Mouse (Mus musculus): ENCODE data around the gene Hs6st2. TPM values are rescaled to one million over a fixed set of nuclear protein-coding genes. Genes with fewer than 3 reads are reported as not detected.

Gene Hs6st2
- polyA plus RNA-seq, 1 experiment from 2014 or later = 0.27 TPM

- Histone ChIP-seq H3K4me2 (ENCODE audit: low read depth, low read length) (no peak overlapping the region), H3K27me3 (ENCODE audit: insufficient read depth, low read length) (no peaks in the 10 kb centered on the region), H3K9me3 (ENCODE audit: low read length) (no peaks in the 10 kb centered on the region), H3K36me3 (replicated peaks; ENCODE audit: insufficient read depth, low read length) (no peaks in the 10 kb centered on the region), H3K4me3 (ENCODE audit: low read depth, low read length) (no peak overlapping the region), H3K27ac (ENCODE audit: low read depth) (no peak overlapping the region), H3K4me1 (ENCODE audit: insufficient read depth) (no peaks in the 10 kb centered on the region), H3K9ac (replicated peaks) (no peak overlapping the region)
- 73% methylated on average over 3 of the region's 3 CpGs for WGBS (ENCODE audit: insufficient replicate concordance)
- DNase-seq (no peak), ATAC-seq (no peak)
- no peak for TF ChIP-seq EP300 (IDR thresholded peaks at IDR 0.05; ENCODE audit: low read depth)
- TF ChIP-seq CTCF (IDR thresholded peaks at IDR 0.05; ENCODE audit: low read depth) = no peak
Measured at GRCm38 (mm10) chrX:51642661-51643257, 38.9 kb downstream of the Hs6st2 start.

- no peak for DNase-seq
- H3K27me3 ChIP-seq (ENCODE audit: insufficient read depth, low read length) = no peaks in the 10 kb centered on the region
- no peaks in the 10 kb centered on the region for H3K4me1 ChIP-seq (ENCODE audit: insufficient read depth)
- H3K9ac ChIP-seq (replicated peaks) = no peak overlapping the region
- H3K27ac ChIP-seq (ENCODE audit: low read depth) = no peak overlapping the region
- H3K4me2 ChIP-seq (ENCODE audit: low read depth, low read length) = no peak overlapping the region
- H3K9me3 ChIP-seq (ENCODE audit: low read length) = no peaks in the 10 kb centered on the region
- 79% methylated on average over 7 of the region's 7 CpGs for WGBS (ENCODE audit: insufficient replicate concordance)
- TF ChIP-seq EP300 (IDR thresholded peaks at IDR 0.05; ENCODE audit: low read depth) = no peak
- no peak for TF ChIP-seq CTCF (IDR thresholded peaks at IDR 0.05; ENCODE audit: low read depth)
- no peak overlapping the region for H3K4me3 ChIP-seq (ENCODE audit: low read depth, low read length)
- no peaks in the 10 kb centered on the region for H3K36me3 ChIP-seq (replicated peaks; ENCODE audit: insufficient read depth, low read length)
- no peak for ATAC-seq
Measured at GRCm38 (mm10) chrX:51635756-51636155, 45.9 kb downstream of the Hs6st2 start.

GRCm38 (mm10) chrX:51631376-51631775 is 50.3 kb downstream of the Hs6st2 start:
- ATAC-seq (no peak), DNase-seq (no peak)
- Histone ChIP-seq H3K4me2 (ENCODE audit: low read depth, low read length) (no peak overlapping the region), H3K27me3 (ENCODE audit: insufficient read depth, low read length) (no peaks in the 10 kb centered on the region), H3K27ac (ENCODE audit: low read depth) (no peak overlapping the region), H3K9ac (replicated peaks) (no peak overlapping the region), H3K36me3 (replicated peaks; ENCODE audit: insufficient read depth, low read length) (no peaks in the 10 kb centered on the region), H3K4me1 (ENCODE audit: insufficient read depth) (no peaks in the 10 kb centered on the region), H3K9me3 (ENCODE audit: low read length) (no peaks in the 10 kb centered on the region), H3K4me3 (ENCODE audit: low read depth, low read length) (no peak overlapping the region)
- WGBS (ENCODE audit: insufficient replicate concordance) = 49% methylated on average over 2 of the region's 2 CpGs
- TF ChIP-seq EP300 (IDR thresholded peaks at IDR 0.05; ENCODE audit: low read depth) = no peak
- no peak for TF ChIP-seq CTCF (IDR thresholded peaks at IDR 0.05; ENCODE audit: low read depth)

GRCm38 (mm10) chrX:51614384-51615004 is 67.2 kb downstream of the Hs6st2 start:
- Histone ChIP-seq H3K27ac (ENCODE audit: low read depth) (no peak overlapping the region), H3K9ac (replicated peaks) (no peak overlapping the region), H3K4me3 (ENCODE audit: low read depth, low read length) (no peak overlapping the region), H3K27me3 (ENCODE audit: insufficient read depth, low read length) (no peaks in the 10 kb centered on the region), H3K4me2 (ENCODE audit: low read depth, low read length) (no peak overlapping the region), H3K36me3 (replicated peaks; ENCODE audit: insufficient read depth, low read length) (no peaks in the 10 kb centered on the region), H3K9me3 (ENCODE audit: low read length) (no peaks in the 10 kb centered on the region), H3K4me1 (ENCODE audit: insufficient read depth) (no peaks in the 10 kb centered on the region)
- no peak for ATAC-seq
- no peak for DNase-seq
- TF ChIP-seq EP300 (IDR thresholded peaks at IDR 0.05; ENCODE audit: low read depth) = no peak
- TF ChIP-seq CTCF (IDR thresholded peaks at IDR 0.05; ENCODE audit: low read depth) = no peak
- WGBS (ENCODE audit: insufficient replicate concordance) = 49% methylated on average over 7 of the region's 7 CpGs

- 47% methylated on average over 1 of the region's 1 CpGs for WGBS (ENCODE audit: insufficient replicate concordance)
- H3K27ac ChIP-seq (ENCODE audit: low read depth) = no peak overlapping the region
- 0 out of 2 replicates have a peak, but pooled peaks cover 4% of the 10 kb centered on the region for H3K27me3 ChIP-seq (ENCODE audit: insufficient read depth, low read length)
- H3K36me3 ChIP-seq (replicated peaks; ENCODE audit: insufficient read depth, low read length) = no peaks in the 10 kb centered on the region
- no peaks in the 10 kb centered on the region for H3K9me3 ChIP-seq (ENCODE audit: low read length)
- TF ChIP-seq CTCF (IDR thresholded peaks at IDR 0.05; ENCODE audit: low read depth) (no peak), EP300 (IDR thresholded peaks at IDR 0.05; ENCODE audit: low read depth) (no peak)
- H3K4me3 ChIP-seq (ENCODE audit: low read depth, low read length) = no peak overlapping the region
- H3K4me2 ChIP-seq (ENCODE audit: low read depth, low read length) = no peak overlapping the region
- ATAC-seq = no peak
- no peak for DNase-seq
- H3K4me1 ChIP-seq (ENCODE audit: insufficient read depth) = no peaks in the 10 kb centered on the region
- H3K9ac ChIP-seq (replicated peaks) = no peak overlapping the region
Measured at GRCm38 (mm10) chrX:51610743-51611142, 70.9 kb downstream of the Hs6st2 start.

- no peaks in the 10 kb centered on the region for H3K4me1 ChIP-seq (ENCODE audit: insufficient read depth)
- TF ChIP-seq CTCF (IDR thresholded peaks at IDR 0.05; ENCODE audit: low read depth) (no peak), EP300 (IDR thresholded peaks at IDR 0.05; ENCODE audit: low read depth) (no peak)
- H3K9ac ChIP-seq (replicated peaks) = no peak overlapping the region
- no peak overlapping the region for H3K4me3 ChIP-seq (ENCODE audit: low read depth, low read length)
- H3K36me3 ChIP-seq (replicated peaks; ENCODE audit: insufficient read depth, low read length) = no peaks in the 10 kb centered on the region
- DNase-seq = no peak
- WGBS (ENCODE audit: insufficient replicate concordance) = 80% methylated on average over 6 of the region's 6 CpGs
- H3K9me3 ChIP-seq (ENCODE audit: low read length) = no peaks in the 10 kb centered on the region
- no peak overlapping the region for H3K27ac ChIP-seq (ENCODE audit: low read depth)
- no peak for ATAC-seq
- H3K27me3 ChIP-seq (ENCODE audit: insufficient read depth, low read length) = 0 out of 2 replicates have a peak, but pooled peaks cover 4% of the 10 kb centered on the region
- no peak overlapping the region for H3K4me2 ChIP-seq (ENCODE audit: low read depth, low read length)
Measured at GRCm38 (mm10) chrX:51606231-51606863, 75.3 kb downstream of the Hs6st2 start.
